Mouse (Mus musculus) spleen, postnatal 10 days (tissue): ENCODE results near the gene Gm49325.
"Not testable (repeated sequence)": the region's sequence is repeated elsewhere in the genome, so short reads cannot be mapped to it uniquely, and the experiment has no call there.

Experiments
- DNase-seq, 2 experiments: peaks; one replicate each; pipeline ENCODE4 v3.0.0; 2021 to 2022; ENCODE audit warnings: low spot score in 2 of 2

Gene Gm49325

GRCm38 (mm10) chr10:77682994-77683393 is 77.0 kb downstream of the Gm49325 start:
- DNase-seq: no peak

DNA sequence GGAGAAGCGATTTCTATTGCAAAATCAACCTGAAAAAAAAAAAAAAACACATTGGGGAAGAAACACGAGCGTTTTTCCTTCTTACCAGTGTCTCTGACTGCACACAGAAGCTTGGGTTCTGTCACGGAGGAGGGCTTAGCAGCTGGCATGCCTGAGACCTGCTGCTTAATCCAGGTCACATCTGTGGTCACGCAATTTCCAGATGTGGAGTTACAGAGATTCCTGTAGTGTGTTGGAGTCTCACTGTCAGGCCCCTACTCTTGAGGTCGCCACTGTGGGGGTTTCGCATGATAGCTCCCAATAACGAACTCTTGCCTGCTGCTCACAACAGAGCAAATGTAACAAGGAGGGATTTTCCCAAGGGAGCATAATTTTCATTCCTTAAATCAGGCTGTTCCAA is 78.2 kb downstream of the Gm49325 start:
- DNase-seq: no peak

DNA sequence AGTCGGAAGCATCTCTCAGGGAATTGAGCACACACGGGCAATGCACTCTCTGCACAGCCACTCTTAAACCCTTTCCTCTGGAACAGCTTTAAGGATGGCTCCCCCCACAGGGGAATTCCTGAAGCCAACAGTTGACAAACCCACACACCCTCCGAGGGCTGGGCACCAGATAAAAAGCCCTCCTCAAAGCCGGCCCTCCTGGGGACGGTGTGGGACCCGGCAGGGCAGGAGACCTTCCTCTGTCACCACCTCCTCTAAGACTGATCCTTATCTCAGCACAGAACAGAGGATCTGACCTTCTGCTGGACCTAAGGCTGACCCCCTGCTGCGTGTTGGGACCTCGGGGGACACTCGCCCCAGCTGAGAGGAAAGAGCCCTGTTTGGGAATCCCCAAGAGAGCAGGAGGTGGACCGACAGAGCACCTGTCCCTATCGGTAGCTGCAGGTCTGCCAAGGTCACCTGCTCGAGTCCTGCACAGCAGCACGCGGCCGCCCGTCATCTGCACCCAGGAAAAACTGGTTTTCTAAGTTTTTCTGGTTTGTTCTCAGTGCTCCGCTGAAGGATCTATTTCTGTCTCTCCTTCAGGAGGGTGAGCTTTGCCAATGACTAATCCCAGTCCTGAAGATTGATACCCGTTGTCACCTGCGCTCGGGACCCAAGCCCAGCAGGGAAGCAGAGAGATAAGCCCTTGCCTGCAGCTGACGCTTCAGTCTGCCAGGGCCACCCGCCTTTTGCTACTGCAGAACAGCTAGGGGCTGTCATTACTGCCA is 80.1 kb downstream of the Gm49325 start, which contains the start of gene Tspear:
Gene Tspear (plus strand): TSS at position 675 of the 770 bp plus-strand sequence.
- no peak for DNase-seq

GRCm38 (mm10) chr10:77687021-77687420 is 81.0 kb downstream of the Gm49325 start:
- no peak for DNase-seq

GRCm38 (mm10) chr10:77690356-77690807 is 84.4 kb downstream of the Gm49325 start, which contains the start of gene Gm19402:
Gm19402 (minus strand) TSS chr10:77690757.
- not testable (repeated sequence) for DNase-seq
